Mouse (Mus musculus): Measurements from ENCODE around the gene a.

- TF ChIP-seq CTCF (IDR thresholded peaks at IDR 0.05; ENCODE audit: insufficient read depth, low read length) (no peak), POLR2A (IDR thresholded peaks at IDR 0.05; ENCODE audit: borderline replicate concordance, extremely low read depth, low read depth, low read length) (no peak)
Measured at GRCm38 (mm10) chr2:154785284-154785683, 5.9 kb upstream of the a start.
